Mouse (Mus musculus): ENCODE measurements around the gene Etnk2. TPM values are rescaled to one million over a fixed set of nuclear protein-coding genes. Genes with fewer than 3 reads are reported as not detected.
A peak's percentile ranks its signal among the peaks of the same experiment; 100 is the strongest.

Etnk2 gene
- polyA plus RNA-seq, 1 experiment from 2014 or later = 5.6 TPM

- H3K9me3 ChIP-seq (replicated peaks) = no peaks in the 10 kb centered on the region
- no peak overlapping the region for H3K4me3 ChIP-seq
- 60% methylated on average over 15 of the region's 15 CpGs for WGBS
- H3K27ac ChIP-seq = no peak overlapping the region
- H3K4me2 ChIP-seq (replicated peaks) = no peak overlapping the region
- no peak for ATAC-seq (ENCODE audit: low FRiP score)
- H3K36me3 ChIP-seq = no peaks in the 10 kb centered on the region
- H3K4me1 ChIP-seq = peaks cover 10% of the 10 kb centered on the region; the same call in 1 of the 2 replicates
- H3K27me3 ChIP-seq = peaks cover 26% of the 10 kb centered on the region
- H3K9ac ChIP-seq = no peak overlapping the region
These were observed 7.5 kb upstream of the Etnk2 start for GRCm38 (mm10) chr1:133355912-133356311.

GRCm38 (mm10) chr1:133356330-133356729, 7.0 kb upstream of the Etnk2 start:
- no peak overlapping the region for H3K27ac ChIP-seq
- peaks cover 9% of the 10 kb centered on the region; the same call in 1 of the 2 replicates for H3K4me1 ChIP-seq
- H3K36me3 ChIP-seq = no peaks in the 10 kb centered on the region
- H3K4me3 ChIP-seq = no peak overlapping the region
- peaks cover 26% of the 10 kb centered on the region for H3K27me3 ChIP-seq
- no peak for ATAC-seq (ENCODE audit: low FRiP score)
- H3K9ac ChIP-seq = no peak overlapping the region
- H3K4me2 ChIP-seq (replicated peaks) = no peak overlapping the region
- WGBS = 68% methylated on average over 8 of the region's 8 CpGs
- no peaks in the 10 kb centered on the region for H3K9me3 ChIP-seq (replicated peaks)

- Histone ChIP-seq H3K4me3 (no peak overlapping the region), H3K36me3 (no peaks in the 10 kb centered on the region), H3K9ac (no peak overlapping the region), H3K27me3 (peaks cover 42% of the 10 kb centered on the region), H3K27ac (no peak overlapping the region), H3K4me1 (peaks cover 13% of the 10 kb centered on the region; the same call in 1 of the 2 replicates), H3K4me2 (replicated peaks) (no peak overlapping the region), H3K9me3 (replicated peaks) (no peaks in the 10 kb centered on the region)
- ATAC-seq (ENCODE audit: low FRiP score) = no peak
- WGBS = 94% methylated on average over 6 of the region's 6 CpGs
These were observed 2.4 kb upstream of the Etnk2 start for GRCm38 (mm10) chr1:133361006-133361405.

GRCm38 (mm10) chr1:133362103-133362502, 1.3 kb upstream of the Etnk2 start:
- H3K27me3 ChIP-seq = peaks cover 51% of the 10 kb centered on the region
- ATAC-seq (ENCODE audit: low FRiP score) = no peak

GRCm38 (mm10) chr1:133364022-133364630, 754 bp downstream of the Etnk2 start:
- no peaks in the 10 kb centered on the region for H3K36me3 ChIP-seq
- peak; percentile 26; the same call in 1 of the 2 replicates for ATAC-seq (ENCODE audit: low FRiP score)
- peak overlapping the region; percentile 8; the same call in 1 of the 2 replicates for H3K27ac ChIP-seq
- H3K9me3 ChIP-seq (replicated peaks) = no peaks in the 10 kb centered on the region
- H3K9ac ChIP-seq = peak overlapping the region; percentile 77
- H3K4me2 ChIP-seq (replicated peaks) = peak overlapping the region; percentile 89
- peak overlapping the region; percentile 63 for H3K4me3 ChIP-seq
- H3K4me1 ChIP-seq = peaks cover 31% of the 10 kb centered on the region
- peaks cover 39% of the 10 kb centered on the region for H3K27me3 ChIP-seq
- WGBS = 3% methylated on average over 27 of the region's 27 CpGs

More at GRCm38 (mm10) chr1:133362103-133362502, 1.3 kb upstream of the Etnk2 start:
- Histone ChIP-seq H3K9ac (no peak overlapping the region), H3K4me2 (replicated peaks) (no peak overlapping the region), H3K36me3 (no peaks in the 10 kb centered on the region), H3K9me3 (replicated peaks) (no peaks in the 10 kb centered on the region), H3K4me1 (peaks cover 14% of the 10 kb centered on the region), H3K4me3 (no peak overlapping the region), H3K27ac (no peak overlapping the region)
- WGBS = 85% methylated on average over 5 of the region's 5 CpGs

GRCm38 (mm10) chr1:133364890-133365289, 1.5 kb downstream of the Etnk2 start:
- Histone ChIP-seq H3K4me3 (no peak overlapping the region), H3K4me1 (peaks cover 31% of the 10 kb centered on the region), H3K36me3 (no peaks in the 10 kb centered on the region), H3K9me3 (replicated peaks) (no peaks in the 10 kb centered on the region), H3K9ac (no peak overlapping the region), H3K4me2 (replicated peaks) (no peak overlapping the region), H3K27me3 (peaks cover 37% of the 10 kb centered on the region), H3K27ac (no peak overlapping the region)
- no peak for ATAC-seq (ENCODE audit: low FRiP score)
- WGBS = 41% methylated on average over 2 of the region's 2 CpGs

GRCm38 (mm10) chr1:133366951-133367605, 3.7 kb downstream of the Etnk2 start:
- no peak overlapping the region for H3K4me2 ChIP-seq (replicated peaks)
- no peak overlapping the region for H3K27ac ChIP-seq
- no peak overlapping the region for H3K9ac ChIP-seq
- no peak for ATAC-seq (ENCODE audit: low FRiP score)
- no peaks in the 10 kb centered on the region for H3K9me3 ChIP-seq (replicated peaks)
- peaks cover 32% of the 10 kb centered on the region for H3K27me3 ChIP-seq
- peaks cover 31% of the 10 kb centered on the region for H3K4me1 ChIP-seq
- H3K36me3 ChIP-seq = no peaks in the 10 kb centered on the region
- 44% methylated on average over 10 of the region's 10 CpGs for WGBS
- no peak overlapping the region for H3K4me3 ChIP-seq

- WGBS = 8% methylated on average over 11 of the region's 11 CpGs
- peaks cover 31% of the 10 kb centered on the region for H3K4me1 ChIP-seq
These were observed 4.5 kb downstream of the Etnk2 start for GRCm38 (mm10) chr1:133367606-133368488.

GRCm38 (mm10) chr1:133368644-133369043, 5.3 kb downstream of the Etnk2 start:
- no peak overlapping the region; the same call in 1 of the 2 replicates for H3K9ac ChIP-seq
- H3K4me2 ChIP-seq (replicated peaks) = no peak overlapping the region
- peaks cover 32% of the 10 kb centered on the region for H3K27me3 ChIP-seq
- no peak overlapping the region for H3K27ac ChIP-seq
- peaks cover 31% of the 10 kb centered on the region for H3K4me1 ChIP-seq
- H3K36me3 ChIP-seq = no peaks in the 10 kb centered on the region
- no peak for ATAC-seq (ENCODE audit: low FRiP score)
- WGBS = 60% methylated on average over 10 of the region's 10 CpGs
- no peaks in the 10 kb centered on the region for H3K9me3 ChIP-seq (replicated peaks)
- no peak overlapping the region for H3K4me3 ChIP-seq

More at GRCm38 (mm10) chr1:133367606-133368488, 4.5 kb downstream of the Etnk2 start:
- Histone ChIP-seq H3K9ac (no peak overlapping the region), H3K4me3 (no peak overlapping the region), H3K9me3 (replicated peaks) (no peaks in the 10 kb centered on the region), H3K4me2 (replicated peaks) (no peak overlapping the region), H3K36me3 (no peaks in the 10 kb centered on the region), H3K27ac (no peak overlapping the region), H3K27me3 (peaks cover 32% of the 10 kb centered on the region)
- ATAC-seq (ENCODE audit: low FRiP score) = no peak

GRCm38 (mm10) chr1:133370352-133370751, 7.0 kb downstream of the Etnk2 start:
- Histone ChIP-seq H3K27ac (no peak overlapping the region), H3K9me3 (replicated peaks) (no peaks in the 10 kb centered on the region), H3K36me3 (no peaks in the 10 kb centered on the region), H3K27me3 (peaks cover 15% of the 10 kb centered on the region), H3K4me1 (peaks cover 20% of the 10 kb centered on the region), H3K4me3 (no peak overlapping the region), H3K9ac (no peak overlapping the region), H3K4me2 (replicated peaks) (no peak overlapping the region)
- 76% methylated on average over 4 of the region's 4 CpGs for WGBS
- ATAC-seq (ENCODE audit: low FRiP score) = no peak

GRCm38 (mm10) chr1:133371431-133371830, 8.1 kb downstream of the Etnk2 start:
- 88% methylated on average over 6 of the region's 6 CpGs for WGBS
- peaks cover 23% of the 10 kb centered on the region for H3K4me1 ChIP-seq

GRCm38 (mm10) chr1:133372113-133372512, 8.7 kb downstream of the Etnk2 start:
- peaks cover 20% of the 10 kb centered on the region for H3K4me1 ChIP-seq
- 66% methylated on average over 8 of the region's 8 CpGs for WGBS
- no peaks in the 10 kb centered on the region for H3K9me3 ChIP-seq (replicated peaks)
- H3K4me3 ChIP-seq = no peak overlapping the region
- H3K9ac ChIP-seq = no peak overlapping the region
- H3K4me2 ChIP-seq (replicated peaks) = no peak overlapping the region
- no peaks in the 10 kb centered on the region for H3K36me3 ChIP-seq
- no peaks in the 10 kb centered on the region for H3K27me3 ChIP-seq
- no peak for ATAC-seq (ENCODE audit: low FRiP score)
- H3K27ac ChIP-seq = no peak overlapping the region

More at GRCm38 (mm10) chr1:133371431-133371830, 8.1 kb downstream of the Etnk2 start:
- H3K4me3 ChIP-seq = no peak overlapping the region
- no peak overlapping the region for H3K9ac ChIP-seq
- 0 out of 2 replicates have a peak, but pooled peaks cover 5% of the 10 kb centered on the region for H3K27me3 ChIP-seq
- H3K27ac ChIP-seq = no peak overlapping the region
- no peak for ATAC-seq (ENCODE audit: low FRiP score)
- no peaks in the 10 kb centered on the region for H3K9me3 ChIP-seq (replicated peaks)
- H3K4me2 ChIP-seq (replicated peaks) = no peak overlapping the region
- H3K36me3 ChIP-seq = no peaks in the 10 kb centered on the region
